Mouse (Mus musculus) stomach, postnatal 0 days (tissue): ENCODE results near the gene Aicda.

Source experiments
- CTCF ChIP-seq: IDR thresholded peaks from 2 replicates; pipeline ENCODE4 v1.5.1; 2016; ENCODE audit warnings: antibody characterized with exemption, low read depth, mild to moderate bottlenecking, moderate library complexity
- EP300 ChIP-seq: optimal IDR thresholded peaks from 2 replicates; pipeline ENCODE3; 2016; ENCODE audit warnings: antibody characterized with exemption

GRCm38 (mm10) chr6:122592905-122593304, 39.3 kb downstream of the Aicda start:
- TF ChIP-seq CTCF: no peak; the same call in 1 of the 2 replicates
- TF ChIP-seq EP300: no peak
